Mouse (Mus musculus) limb, embryonic 14.5 days (tissue): ENCODE measurements at regions not wholly inside any gene's neighbourhood (a gene's known extent, or its start where the extent isn't known, plus 50 kb on each side); places are given as distances from the start of the nearest gene placed in this dataset.

Experiments
- ATAC-seq: fragments of 200-750 bp; cut with Nextera tagmentation; 2 replicates; pipeline ENCODE4 v1.8.0; 2017; ENCODE audit warnings: low read depth, moderate number of reproducible peaks, moderate TSS enrichment; ENCODE audit not compliant: low FRiP score
- DNase-seq: peaks from one replicate; pipeline ENCODE4 v3.0.0-alpha.2; 2015; ENCODE audit warnings: low spot score
- H3K27ac ChIP-seq: fragments of 300-500 bp; sonication (generic); replicated peaks from 2 replicates; pipeline ENCODE4 v1.5.1; 2014; ENCODE audit warnings: low read depth, mild to moderate bottlenecking, low read length, moderate library complexity, mixed read lengths
- H3K27me3 ChIP-seq: fragments of 300-500 bp; sonication (generic); 2 replicates; pipeline ENCODE4 v1.6.1; 2014; ENCODE audit warnings: low read length, mixed read lengths; ENCODE audit not compliant: control insufficient read depth, insufficient read depth
- H3K36me3 ChIP-seq: fragments of 300-500 bp; sonication (generic); 2 replicates; pipeline ENCODE4 v1.6.1; 2014; ENCODE audit warnings: mild to moderate bottlenecking, low read length, moderate library complexity, mixed read lengths; ENCODE audit not compliant: control insufficient read depth, insufficient read depth
- H3K4me1 ChIP-seq: fragments of 300-500 bp; sonication (generic); 2 replicates; pipeline ENCODE4 v1.6.1; 2014; ENCODE audit warnings: antibody characterized with exemption, low read length, mixed read lengths; ENCODE audit not compliant: control insufficient read depth, insufficient read depth
- H3K4me2 ChIP-seq: fragments of 300-500 bp; sonication (generic); replicated peaks from 2 replicates; pipeline ENCODE4 v1.6.1; 2014; ENCODE audit warnings: low read depth, mild to moderate bottlenecking, low read length, moderate library complexity; ENCODE audit not compliant: severe bottlenecking
- H3K4me3 ChIP-seq: fragments of 300-500 bp; sonication (generic); replicated peaks from 2 replicates; pipeline ENCODE4 v1.5.1; 2014; ENCODE audit warnings: low read length
- H3K9ac ChIP-seq: fragments of 300-500 bp; sonication (generic); 2 replicates; pipeline ENCODE4 v1.6.1; 2014; ENCODE audit warnings: mild to moderate bottlenecking, low read depth, low read length, moderate library complexity; ENCODE audit not compliant: severe bottlenecking
- H3K9me3 ChIP-seq: fragments of 300-500 bp; sonication (generic); 2 replicates; pipeline ENCODE4 v1.6.1; 2016; ENCODE audit warnings: low read length; ENCODE audit not compliant: control insufficient read depth
- POLR2A ChIP-seq: fragments of 200-500 bp; IDR thresholded peaks from 2 replicates; pipeline ENCODE4 v1.8.0; 2012; ENCODE audit warnings: inconsistent platforms, mild to moderate bottlenecking, moderate library complexity, borderline replicate concordance; ENCODE audit not compliant: insufficient read depth, insufficient read length; ENCODE audit errors: extremely low read depth
- WGBS: fragments of 180-500 bp; shearing (Covaris S2); extraction: QIAGEN DNeasy Blood & Tissue Kit; methylation state at CpG from one replicate; pipeline ENCODE4 v1.1.7; 2014; 5-methylcytosine and 5-hydroxymethylcytosine counted together

- no peak for DNase-seq
- Histone ChIP-seq H3K27me3 (no peaks in the 10 kb centered on the region), H3K9me3 (no peaks in the 10 kb centered on the region), H3K4me1 (peaks cover 3% of the 10 kb centered on the region; the same call in 1 of the 2 replicates), H3K36me3 (no peaks in the 10 kb centered on the region), H3K4me3 (no peak overlapping the region), H3K4me2 (no peak overlapping the region), H3K9ac (no peak overlapping the region), H3K27ac (no peak overlapping the region)
- no peak for TF ChIP-seq POLR2A
- WGBS = 82% methylated on average over 4 of the region's 4 CpGs
- ATAC-seq = no peak
Measured at GRCm38 (mm10) chr5:149344528-149344855, 67.1 kb upstream of the Medag start.

- Histone ChIP-seq H3K4me2 (no peak overlapping the region), H3K9ac (no peak overlapping the region), H3K4me1 (peaks cover 3% of the 10 kb centered on the region; the same call in 1 of the 2 replicates), H3K27ac (no peak overlapping the region), H3K4me3 (no peak overlapping the region), H3K27me3 (no peaks in the 10 kb centered on the region), H3K9me3 (no peaks in the 10 kb centered on the region), H3K36me3 (no peaks in the 10 kb centered on the region)
- ATAC-seq (no peak), DNase-seq (no peak)
- 82% methylated on average over 6 of the region's 6 CpGs for WGBS
- no peak for TF ChIP-seq POLR2A
Measured at GRCm38 (mm10) chr5:149345161-149345560, 66.4 kb upstream of the Medag start.

GRCm38 (mm10) chr5:149349685-149350084 lies 61.9 kb upstream of the Medag start:
- ATAC-seq (no peak), DNase-seq (no peak)
- Histone ChIP-seq H3K4me2 (no peak overlapping the region), H3K27me3 (no peaks in the 10 kb centered on the region), H3K4me3 (no peak overlapping the region), H3K27ac (no peak overlapping the region), H3K9ac (no peak overlapping the region), H3K36me3 (no peaks in the 10 kb centered on the region), H3K4me1 (peaks cover 14% of the 10 kb centered on the region), H3K9me3 (no peaks in the 10 kb centered on the region)
- no peak for TF ChIP-seq POLR2A
- 63% methylated on average over 8 of the region's 8 CpGs for WGBS

- peak; percentile 85 for ATAC-seq
- TF ChIP-seq POLR2A = no peak
- 0 out of 2 replicates have a peak overlapping the region, but pooled peaks have one; percentile 13 for H3K4me2 ChIP-seq
- no peaks in the 10 kb centered on the region for H3K27me3 ChIP-seq
- no peak overlapping the region for H3K4me3 ChIP-seq
- peaks cover 14% of the 10 kb centered on the region for H3K4me1 ChIP-seq
- WGBS = 11% methylated on average over 14 of the region's 14 CpGs
- no peaks in the 10 kb centered on the region for H3K9me3 ChIP-seq
- peak overlapping the region; percentile 34 for H3K9ac ChIP-seq
- H3K36me3 ChIP-seq = no peaks in the 10 kb centered on the region
- peak; percentile 92 for DNase-seq
- H3K27ac ChIP-seq = peak overlapping the region; percentile 56
Measured at GRCm38 (mm10) chr5:149353039-149353655, 58.4 kb upstream of the Medag start.

- WGBS = 79% methylated on average over 4 of the region's 4 CpGs
- no peak overlapping the region for H3K4me3 ChIP-seq
- H3K4me1 ChIP-seq = peaks cover 14% of the 10 kb centered on the region
- 0 out of 2 replicates have a peak, but pooled peaks cover under 1% of the 10 kb centered on the region for H3K9me3 ChIP-seq
- H3K27me3 ChIP-seq = no peaks in the 10 kb centered on the region
- H3K36me3 ChIP-seq = no peaks in the 10 kb centered on the region
- DNase-seq (no peak), ATAC-seq (no peak)
- no peak for TF ChIP-seq POLR2A
- no peak overlapping the region for H3K4me2 ChIP-seq
- H3K27ac ChIP-seq = no peak overlapping the region
- H3K9ac ChIP-seq = no peak overlapping the region
Measured at GRCm38 (mm10) chr5:149354448-149355115, 57.0 kb upstream of the Medag start.
